Mouse (Mus musculus) intestine, embryonic 16.5 days (tissue): ENCODE data around the gene Fbrs. TPM values are rescaled to one million over a fixed set of nuclear protein-coding genes. Genes with fewer than 3 reads are reported as not detected.
"Not testable (repeated sequence)": the region's sequence is repeated elsewhere in the genome, so short reads cannot be mapped to it uniquely, and the experiment has no call there.

Experiments used
- ATAC-seq: fragments of 200-750 bp; cut with Nextera tagmentation; 2 replicates; pipeline ENCODE4 v1.8.0; 2017; ENCODE audit warnings: moderate TSS enrichment, moderate library complexity
- H3K27ac ChIP-seq: fragments of 300-500 bp; sonication (generic); 2 replicates; pipeline ENCODE4 v1.5.1; 2014; ENCODE audit warnings: mild to moderate bottlenecking, low read length
- H3K27me3 ChIP-seq: fragments of 300-500 bp; sonication (generic); replicated peaks from 2 replicates; pipeline ENCODE4 v1.6.1; 2014; ENCODE audit warnings: low read length, control low read depth, mixed read lengths; ENCODE audit not compliant: control insufficient read depth, insufficient read depth
- H3K36me3 ChIP-seq: fragments of 300-500 bp; sonication (generic); 2 replicates; pipeline ENCODE4 v1.6.1; 2014; ENCODE audit warnings: low read length, control low read depth; ENCODE audit not compliant: control insufficient read depth, insufficient read depth
- H3K4me1 ChIP-seq: fragments of 300-500 bp; sonication (generic); 2 replicates; pipeline ENCODE4 v1.6.1; 2014; ENCODE audit warnings: low read length, control low read depth, mixed read lengths; ENCODE audit not compliant: control insufficient read depth, insufficient read depth
- H3K4me2 ChIP-seq: fragments of 300-500 bp; sonication (generic); 2 replicates; pipeline ENCODE4 v1.6.1; 2014; ENCODE audit warnings: low read depth, low read length, control low read depth
- H3K4me3 ChIP-seq: fragments of 300-500 bp; sonication (generic); 2 replicates; pipeline ENCODE4 v1.5.1; 2014; ENCODE audit warnings: mild to moderate bottlenecking, low read length
- H3K9ac ChIP-seq: fragments of 300-500 bp; sonication (generic); 2 replicates; pipeline ENCODE4 v1.6.1; 2014; ENCODE audit warnings: low read depth, low read length
- H3K9me3 ChIP-seq: fragments of 300-500 bp; sonication (generic); 2 replicates; pipeline ENCODE4 v1.6.1; 2016; ENCODE audit warnings: low read length, control low read depth; ENCODE audit not compliant: control insufficient read depth
- WGBS: fragments of 180-500 bp; shearing (Covaris S2); extraction: QIAGEN DNeasy Blood & Tissue Kit; methylation state at CpG from one replicate; pipeline ENCODE4 v1.1.7; 2014; 5-methylcytosine and 5-hydroxymethylcytosine counted together
- polyA plus RNA-seq: library from polyadenylated mRNA; unstranded; fragments of >200 nt; fragmentation: Nextera tagmentation; extraction: Ambion mirVana; gene quantifications from 2 replicates; pipeline ENCODE4 v1.2.1, GENCODE M21; 2015

Fbrs gene
- 8.0 and 8.9 TPM in 2 replicates for polyA plus RNA-seq

DNA sequence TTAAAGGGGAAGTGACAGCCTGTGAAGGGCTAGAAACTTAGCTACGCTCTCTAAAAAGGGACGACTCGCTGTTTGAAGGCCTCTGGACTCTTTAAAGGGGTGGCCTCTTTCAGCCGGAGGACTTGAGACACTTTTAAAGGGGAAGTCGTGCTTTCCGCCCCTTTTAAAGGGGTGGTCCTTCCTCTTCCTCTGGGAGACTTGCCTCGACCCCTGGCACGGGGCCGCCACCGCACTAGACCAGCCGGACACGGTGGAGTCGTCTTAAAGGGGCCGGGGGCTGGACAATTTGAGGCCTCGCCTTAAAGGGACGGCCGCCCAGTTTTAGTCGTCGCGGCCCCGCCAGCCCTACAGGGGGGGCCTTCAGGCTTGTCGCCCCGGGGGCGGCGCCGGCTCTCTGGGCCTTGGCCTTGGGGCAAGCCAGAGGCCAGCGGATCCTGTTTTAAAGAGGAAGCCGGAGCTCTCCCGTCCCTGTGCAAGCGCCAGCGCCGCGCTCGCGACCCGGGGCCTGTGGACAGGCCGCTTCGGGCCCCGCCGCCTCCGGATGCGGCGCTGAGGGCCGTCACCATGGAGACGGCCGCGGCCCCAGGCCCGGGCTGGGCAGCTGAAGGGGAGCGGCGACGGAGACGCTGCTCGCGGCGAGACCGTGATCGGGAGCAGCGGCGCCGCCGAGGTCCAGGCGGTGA is at the start of gene Fbrs:
Gene Fbrs (plus strand): TSS at position 565 of the 683 bp plus-strand sequence.
- H3K9me3 ChIP-seq: no peaks in the 10 kb centered on the region
- peak within 1 kb of the TSS; percentile 95 for H3K9ac ChIP-seq
- H3K36me3 ChIP-seq: peaks cover 27% of the 10 kb centered on the region
- 0% methylated on average over 60 of the region's 62 CpGs for WGBS
- H3K4me2 ChIP-seq: peak within 1 kb of the TSS; percentile 95
- no peaks in the 10 kb centered on the region for H3K27me3 ChIP-seq
- H3K4me3 ChIP-seq: peak within 1 kb of the TSS; percentile 99
- peaks cover 19% of the 10 kb centered on the region for H3K4me1 ChIP-seq
- peak within 1 kb of the TSS; percentile 98 for H3K27ac ChIP-seq
- peak; percentile 73 for ATAC-seq

DNA sequence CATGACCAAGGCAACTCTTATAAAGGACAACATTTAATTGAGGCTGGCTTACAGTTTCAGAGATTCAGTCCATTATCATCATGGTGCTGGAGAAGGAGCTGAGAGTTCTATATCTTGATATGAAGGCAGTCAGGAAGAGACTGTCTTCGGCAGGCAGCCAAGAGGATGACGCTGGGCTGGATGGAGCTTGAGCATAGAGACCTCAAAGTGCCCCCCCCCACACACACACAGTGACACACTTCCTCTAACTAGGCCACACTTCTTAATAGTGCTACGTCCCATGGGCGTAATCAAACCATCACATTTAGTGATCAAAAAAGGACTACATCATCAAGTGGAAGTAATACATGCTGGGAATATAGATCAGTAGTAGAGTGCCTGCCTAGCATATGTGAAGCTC is 43.8 kb upstream of the Fbrs start:
- Histone ChIP-seq H3K27ac (no peak overlapping the region), H3K4me3 (no peak overlapping the region), H3K4me2 (no peak overlapping the region), H3K27me3 (no peaks in the 10 kb centered on the region), H3K4me1 (no peaks in the 10 kb centered on the region), H3K36me3 (no peaks in the 10 kb centered on the region), H3K9me3 (0 out of 2 replicates have a peak, but pooled peaks cover 7% of the 10 kb centered on the region), H3K9ac (no peak overlapping the region)
- ATAC-seq: no peak
- 89% methylated on average over 4 of the region's 4 CpGs for WGBS

DNA sequence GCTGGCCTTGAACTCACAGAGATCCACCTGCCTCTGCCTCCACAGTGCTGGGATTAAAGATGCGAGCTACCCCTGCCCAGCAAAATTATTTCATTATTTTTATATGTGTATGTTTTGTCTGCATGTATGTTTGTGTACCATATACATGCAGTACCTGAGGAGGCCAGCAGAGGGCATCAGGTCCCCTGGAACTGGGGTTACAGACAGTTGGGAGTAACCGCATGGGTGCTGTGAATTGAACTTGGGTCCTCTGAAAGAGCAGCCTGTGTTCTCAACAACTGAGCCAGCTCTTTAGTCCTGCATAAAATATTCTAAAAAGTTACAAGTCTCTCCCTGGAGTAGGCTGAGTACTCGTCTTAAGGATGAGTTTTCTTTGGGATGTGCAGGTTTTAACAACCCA is 41.3 kb upstream of the Fbrs start:
- Histone ChIP-seq H3K4me3 (no peak overlapping the region), H3K27me3 (no peaks in the 10 kb centered on the region), H3K4me2 (no peak overlapping the region), H3K4me1 (no peaks in the 10 kb centered on the region), H3K36me3 (peaks cover 4% of the 10 kb centered on the region; the same call in 1 of the 2 replicates), H3K9ac (no peak overlapping the region), H3K27ac (no peak overlapping the region), H3K9me3 (0 out of 2 replicates have a peak, but pooled peaks cover 7% of the 10 kb centered on the region)
- WGBS: 88% methylated on average over 3 of the region's 3 CpGs
- no peak for ATAC-seq

DNA sequence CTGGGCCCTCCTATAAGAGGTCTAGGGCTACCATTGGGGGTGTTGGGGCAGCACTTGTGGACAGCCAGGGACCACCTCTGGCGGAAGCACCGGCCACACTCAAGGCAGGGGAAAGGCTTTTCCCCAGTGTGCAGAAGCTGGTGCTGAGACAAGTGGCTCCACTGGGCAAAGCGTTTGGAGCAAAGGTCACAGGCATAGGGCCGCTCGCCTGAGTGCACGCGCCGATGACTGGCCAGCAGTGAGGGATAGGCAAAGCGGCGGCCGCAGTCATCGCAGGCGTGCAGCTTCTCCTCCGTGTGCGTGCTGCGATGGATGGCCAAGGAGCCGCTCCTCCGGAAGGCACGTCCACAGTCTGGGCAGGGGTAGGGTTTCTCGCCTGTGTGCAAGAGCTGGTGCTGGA is 35.0 kb upstream of the Fbrs start:
- no peak overlapping the region for H3K27ac ChIP-seq
- ATAC-seq: no peak
- WGBS: 91% methylated on average over 20 of the region's 20 CpGs
- no peak overlapping the region for H3K4me3 ChIP-seq
- H3K27me3 ChIP-seq: no peaks in the 10 kb centered on the region
- H3K36me3 ChIP-seq: peaks cover 20% of the 10 kb centered on the region
- H3K4me2 ChIP-seq: no peak overlapping the region
- H3K4me1 ChIP-seq: no peaks in the 10 kb centered on the region
- no peaks in the 10 kb centered on the region for H3K9me3 ChIP-seq
- no peak overlapping the region for H3K9ac ChIP-seq

DNA sequence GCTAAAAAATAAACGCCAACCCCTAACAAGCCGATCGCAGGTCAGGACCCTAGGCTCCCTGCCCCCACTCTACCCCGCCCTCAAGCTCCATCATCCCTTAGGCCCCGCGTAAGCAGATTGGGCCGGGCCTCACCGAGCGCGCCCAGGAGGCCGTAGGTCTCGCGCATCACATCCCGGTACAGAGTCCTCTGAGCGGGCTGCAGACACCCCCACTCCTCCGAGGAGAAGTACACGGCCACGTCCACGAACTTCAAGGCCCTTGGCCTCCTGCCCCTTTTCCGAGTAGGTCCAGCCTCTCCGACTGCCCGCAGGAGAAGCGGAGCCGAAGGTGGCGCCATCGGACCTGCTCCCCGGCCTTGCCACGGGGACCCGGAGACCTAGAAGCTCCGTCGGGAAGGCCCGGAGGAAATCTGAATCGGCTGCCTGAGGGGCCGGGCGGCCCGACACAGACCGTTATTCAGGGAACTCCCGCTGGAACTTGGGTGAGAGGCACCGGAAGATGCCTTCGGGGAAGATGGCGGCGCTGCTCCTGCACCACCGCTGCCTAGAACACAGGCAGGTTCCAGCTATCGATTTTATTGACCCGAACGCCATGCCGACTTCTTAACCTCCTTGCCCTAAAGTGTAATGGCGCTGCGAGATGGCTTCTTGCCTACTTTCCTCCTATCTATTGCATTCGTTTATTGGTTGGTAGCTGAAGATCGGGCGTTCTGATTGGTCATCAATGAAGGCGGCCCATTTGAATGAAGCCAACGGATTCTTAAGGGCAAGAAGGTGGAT is 30.3 kb upstream of the Fbrs start, which contains the start of gene Zfp689:
Gene Zfp689 (minus strand): TSS at position 638 of the 780 bp plus-strand sequence.
- H3K27me3 ChIP-seq: no peaks in the 10 kb centered on the region
- peak within 1 kb of the TSS; percentile 97 for H3K9ac ChIP-seq
- H3K9me3 ChIP-seq: no peaks in the 10 kb centered on the region
- WGBS: under 1% methylated on average over 54 of the region's 54 CpGs
- peaks cover 11% of the 10 kb centered on the region for H3K36me3 ChIP-seq
- 0 out of 2 replicates have a peak, but pooled peaks cover 14% of the 10 kb centered on the region for H3K4me1 ChIP-seq
- peak within 1 kb of the TSS; percentile 88 for H3K4me3 ChIP-seq
- ATAC-seq: peak; percentile 94
- H3K27ac ChIP-seq: peak within 1 kb of the TSS; percentile 96
- H3K4me2 ChIP-seq: peak within 1 kb of the TSS; percentile 61

DNA sequence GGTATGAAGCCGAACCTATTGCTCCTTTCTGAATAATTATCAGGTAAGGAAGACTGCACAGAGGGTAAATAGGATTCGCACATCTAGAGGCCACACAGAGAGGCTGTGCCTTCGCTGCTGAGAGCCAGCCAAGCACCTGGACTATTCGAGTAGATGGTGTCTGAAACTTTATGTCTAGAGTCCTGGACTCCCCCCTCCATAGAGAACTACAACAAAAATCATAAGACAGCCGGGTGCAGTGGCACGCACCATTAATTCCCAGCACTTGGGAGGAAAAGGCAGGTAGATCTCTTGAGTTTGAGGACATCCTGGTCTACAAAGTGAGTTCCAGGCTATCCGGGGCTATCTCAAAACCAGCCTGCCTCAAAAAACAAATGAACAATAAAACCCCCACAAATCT is 29.0 kb upstream of the Fbrs start:
- 78% methylated on average over 7 of the region's 7 CpGs for WGBS
- H3K4me3 ChIP-seq: peak overlapping the region; percentile 88
- no peaks in the 10 kb centered on the region for H3K9me3 ChIP-seq
- no peaks in the 10 kb centered on the region for H3K27me3 ChIP-seq
- peaks cover 4% of the 10 kb centered on the region for H3K36me3 ChIP-seq
- H3K9ac ChIP-seq: no peak overlapping the region
- H3K27ac ChIP-seq: no peak overlapping the region
- peak overlapping the region; percentile 61 for H3K4me2 ChIP-seq
- ATAC-seq: no peak
- H3K4me1 ChIP-seq: 0 out of 2 replicates have a peak, but pooled peaks cover 14% of the 10 kb centered on the region

DNA sequence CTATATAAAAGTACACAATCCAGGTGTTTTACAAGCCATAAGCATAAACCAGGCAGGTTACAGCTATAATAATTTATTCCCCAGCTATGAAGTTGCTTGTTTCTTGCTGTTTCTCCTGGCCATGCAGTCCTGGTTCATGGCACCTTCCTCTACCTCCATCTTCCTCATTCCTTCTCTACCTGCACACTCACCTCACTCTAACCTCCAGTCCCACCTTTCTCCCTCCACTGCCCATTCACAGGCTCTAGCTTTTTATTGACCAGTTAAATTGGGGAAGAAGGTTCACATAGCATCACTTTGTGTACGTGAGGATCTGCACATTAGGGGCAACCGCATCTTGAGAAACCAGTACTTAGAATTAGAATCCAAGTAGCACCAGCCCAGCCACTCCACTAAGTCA is 25.9 kb upstream of the Fbrs start:
- H3K4me3 ChIP-seq: no peak overlapping the region
- no peak overlapping the region for H3K4me2 ChIP-seq
- no peak overlapping the region for H3K27ac ChIP-seq
- no peak overlapping the region for H3K9ac ChIP-seq
- ATAC-seq: no peak
- peaks cover 17% of the 10 kb centered on the region for H3K36me3 ChIP-seq
- 90% methylated on average over 2 of the region's 2 CpGs for WGBS
- no peaks in the 10 kb centered on the region for H3K27me3 ChIP-seq
- H3K9me3 ChIP-seq: no peaks in the 10 kb centered on the region
- H3K4me1 ChIP-seq: 0 out of 2 replicates have a peak, but pooled peaks cover 14% of the 10 kb centered on the region

DNA sequence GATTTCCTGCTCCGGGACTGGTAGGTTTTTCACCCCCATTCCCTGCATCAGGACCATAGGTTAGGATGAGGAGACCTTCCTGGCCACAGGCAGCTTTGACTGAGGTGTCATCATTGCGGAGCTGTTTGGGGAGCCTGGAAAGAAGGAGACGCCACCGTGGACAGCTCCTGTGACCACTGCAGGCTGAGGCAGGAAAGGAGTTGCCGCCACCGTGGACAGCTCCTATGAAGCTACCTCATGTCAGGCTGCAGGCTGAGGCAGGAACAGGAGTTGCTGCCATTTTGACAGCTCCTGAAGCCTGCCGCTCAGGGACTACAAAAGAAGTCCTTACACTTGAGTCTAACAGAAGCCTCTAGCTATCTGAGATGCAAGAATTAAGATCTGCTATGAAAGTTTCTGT is 24.1 kb upstream of the Fbrs start:
- WGBS: 84% methylated on average over 7 of the region's 7 CpGs
- Histone ChIP-seq H3K9ac (no peak overlapping the region), H3K27ac (no peak overlapping the region), H3K4me3 (no peak overlapping the region), H3K27me3 (no peaks in the 10 kb centered on the region), H3K36me3 (peaks cover 23% of the 10 kb centered on the region), H3K4me1 (0 out of 2 replicates have a peak, but pooled peaks cover 11% of the 10 kb centered on the region), H3K9me3 (no peaks in the 10 kb centered on the region), H3K4me2 (no peak overlapping the region)
- no peak for ATAC-seq

DNA sequence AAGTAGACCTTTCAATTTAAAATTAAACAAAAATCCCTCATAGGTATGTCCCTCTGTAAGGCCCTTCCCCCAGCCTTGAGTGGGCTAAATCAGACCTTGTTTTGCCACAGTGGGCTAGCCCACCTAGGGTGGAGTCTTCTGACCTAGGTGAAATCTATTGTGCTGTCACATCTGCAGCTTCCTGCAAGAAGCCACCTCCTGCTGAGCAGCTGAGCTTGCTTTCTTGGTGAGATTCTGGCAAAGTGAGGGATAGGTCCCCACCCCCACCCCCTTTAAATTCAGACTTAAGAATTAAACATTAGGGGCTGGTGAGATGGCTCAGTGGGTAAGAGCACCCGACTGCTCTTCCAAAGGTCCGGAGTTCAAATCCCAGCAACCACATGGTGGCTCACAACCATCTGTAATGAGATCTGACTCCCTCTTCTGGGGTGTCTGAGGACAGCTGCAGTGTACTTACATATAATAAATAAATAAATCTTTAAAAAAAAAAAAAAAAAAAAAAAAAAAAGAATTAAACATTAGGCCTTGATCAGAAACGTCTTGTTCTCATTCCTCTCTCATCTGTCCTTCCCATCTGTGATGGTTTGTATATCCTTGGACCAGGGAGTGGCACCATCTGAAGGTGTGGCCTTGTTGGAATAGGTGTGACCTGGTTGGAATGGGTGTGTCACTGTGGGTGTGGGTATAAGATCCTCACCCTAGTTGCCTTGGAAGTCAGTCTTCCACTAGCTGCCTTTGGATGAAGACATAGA is 20.5 kb upstream of the Fbrs start:
- 75% methylated on average over 3 of the region's 3 CpGs for whole genome bisulfite sequencing
- not testable (repeated sequence) for H3K4me2 ChIP-seq, H3K9me3 ChIP-seq, H3K4me1 ChIP-seq, H3K27ac ChIP-seq, H3K9ac ChIP-seq, H3K27me3 ChIP-seq, H3K4me3 ChIP-seq, ATAC-seq
- peaks cover 25% of the 10 kb centered on the region for H3K36me3 ChIP-seq
